Mouse (Mus musculus): ENCODE data around the gene Asrgl1.
"Not testable (repeated sequence)": the region's sequence is repeated elsewhere in the genome, so short reads cannot be mapped to it uniquely, and the experiment has no call there.

The Asrgl1 gene

DNA sequence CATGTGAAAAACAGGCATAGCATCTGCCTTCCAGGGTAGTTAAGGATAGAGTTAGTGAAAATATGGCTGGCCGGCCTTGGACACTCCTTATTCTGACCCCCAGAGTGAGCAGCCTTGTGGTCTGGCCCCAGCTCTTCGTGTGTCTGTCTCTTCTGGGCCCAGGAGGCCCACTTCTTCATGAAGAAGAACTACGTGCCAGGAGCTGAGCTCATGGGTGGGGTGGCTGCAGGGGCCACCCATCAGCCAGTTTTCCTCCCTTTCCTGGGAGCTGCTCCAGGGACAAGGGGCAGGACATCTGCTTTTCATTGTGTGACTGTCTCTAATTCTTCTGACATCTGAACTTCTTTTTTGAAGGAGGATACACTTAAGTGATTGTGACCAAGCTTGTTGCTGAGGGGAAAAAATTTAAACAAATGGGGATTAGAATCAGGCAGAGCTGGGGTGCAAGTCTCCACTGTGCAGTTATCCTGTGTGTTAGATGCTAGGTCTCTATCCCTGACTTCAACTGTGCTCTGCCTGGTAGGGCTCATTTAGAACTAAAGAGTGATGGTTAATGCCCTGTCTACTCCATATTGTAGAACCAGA, 30.2 kb downstream of the Asrgl1 start:
- DNase-seq (ENCODE audit: low spot score in 2 of 2) = no peak

DNA sequence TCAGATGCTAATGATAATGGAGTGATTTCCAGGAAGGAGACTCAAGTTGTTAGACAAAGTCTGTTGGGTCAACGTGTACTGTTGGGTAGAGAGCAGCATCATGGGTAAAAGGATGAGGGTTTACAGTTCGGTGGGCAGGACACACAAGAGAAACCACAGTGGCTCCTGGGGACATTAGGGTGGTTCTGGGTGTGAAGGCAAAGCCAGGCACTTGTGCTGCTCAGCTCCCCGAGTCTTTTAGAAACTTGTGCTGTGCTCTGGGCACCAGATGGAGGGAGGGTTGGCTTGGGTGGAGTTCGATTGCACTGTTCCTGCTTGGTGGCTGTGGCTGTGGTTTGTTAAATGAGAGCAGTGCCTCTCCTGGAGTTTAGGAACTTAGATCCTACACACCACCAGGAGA, 31.4 kb downstream of the Asrgl1 start:
- DNase-seq (ENCODE audit: low spot score in 2 of 2) = no peak

DNA sequence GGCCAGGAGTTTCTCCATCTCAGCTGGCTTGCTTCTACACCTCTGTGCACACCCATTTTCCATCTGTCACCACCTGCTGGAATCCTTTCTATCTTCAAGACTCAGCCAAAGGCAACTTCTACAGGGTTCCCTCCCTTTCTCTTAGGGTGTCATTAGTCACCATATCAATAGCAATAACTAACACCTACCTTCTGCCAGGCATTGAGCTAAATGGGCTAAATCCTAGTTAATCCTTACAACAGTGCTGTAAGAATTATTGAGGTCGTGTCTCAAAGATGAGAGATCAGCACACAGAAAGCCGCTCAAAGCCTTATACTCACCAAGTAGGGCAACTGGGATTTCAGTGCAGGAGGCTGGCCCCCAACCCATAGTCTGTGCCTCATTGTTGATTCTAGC, 34.4 kb downstream of the Asrgl1 start:
- DNase-seq (ENCODE audit: low spot score in 2 of 2) = no peak

DNA sequence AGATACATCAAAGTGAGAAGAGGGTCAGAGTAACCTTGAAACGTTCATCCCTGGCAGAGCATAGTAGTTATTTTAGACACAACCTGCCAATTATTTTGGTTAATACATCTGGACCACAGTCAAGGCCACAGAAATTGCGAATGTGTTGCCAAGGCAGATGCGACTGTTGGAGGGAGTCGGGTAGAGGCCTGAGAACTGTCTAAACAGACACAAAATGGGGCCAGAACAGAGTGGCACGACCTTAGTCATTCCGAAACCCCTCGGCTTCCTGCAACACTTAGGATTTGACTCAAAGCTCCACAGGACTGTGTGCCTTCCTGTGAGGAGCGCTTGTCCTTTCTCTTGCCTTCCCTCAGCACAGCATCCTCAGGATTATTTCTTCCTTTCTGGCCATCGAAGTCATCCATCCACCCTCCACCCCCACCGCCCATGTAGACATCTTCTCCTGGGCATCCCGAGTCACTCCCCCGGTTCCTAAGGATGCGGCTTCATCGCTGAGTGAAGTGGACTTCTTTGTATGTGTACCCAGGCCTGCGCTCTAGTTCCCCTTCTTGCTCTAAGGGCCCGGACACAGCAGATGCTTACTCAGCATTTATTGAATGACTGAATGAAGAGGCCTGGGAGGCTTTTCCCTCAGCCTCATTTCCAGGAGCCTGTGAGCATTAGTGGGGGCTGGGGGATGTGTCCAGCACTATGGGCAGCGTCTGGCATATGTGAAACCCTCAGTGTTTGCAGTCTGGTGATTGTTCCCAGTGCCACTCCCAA, 35.0 kb downstream of the Asrgl1 start:
- no peak for DNase-seq (ENCODE audit: low spot score in 2 of 2)

DNA sequence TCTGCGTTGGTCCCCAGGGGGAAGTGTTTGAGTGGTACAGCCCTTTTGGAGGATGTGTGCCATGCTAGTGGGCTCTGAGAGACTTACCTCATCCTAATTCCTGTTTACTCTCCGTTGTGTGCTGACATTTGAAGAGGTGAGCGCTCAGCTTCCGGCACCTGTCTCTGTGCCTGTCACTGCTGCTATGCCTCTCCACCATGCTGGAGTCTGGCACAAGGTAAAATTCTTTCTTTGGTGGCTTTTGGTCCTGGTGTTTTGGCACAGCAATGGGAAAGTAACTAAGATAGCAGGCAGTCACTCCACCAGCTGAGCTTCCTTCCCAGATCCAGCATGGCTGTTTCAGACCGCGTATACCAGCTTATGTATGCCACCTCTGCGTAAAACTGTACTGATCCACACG, 35.7 kb downstream of the Asrgl1 start:
- no peak for DNase-seq (ENCODE audit: low spot score in 2 of 2)

DNA sequence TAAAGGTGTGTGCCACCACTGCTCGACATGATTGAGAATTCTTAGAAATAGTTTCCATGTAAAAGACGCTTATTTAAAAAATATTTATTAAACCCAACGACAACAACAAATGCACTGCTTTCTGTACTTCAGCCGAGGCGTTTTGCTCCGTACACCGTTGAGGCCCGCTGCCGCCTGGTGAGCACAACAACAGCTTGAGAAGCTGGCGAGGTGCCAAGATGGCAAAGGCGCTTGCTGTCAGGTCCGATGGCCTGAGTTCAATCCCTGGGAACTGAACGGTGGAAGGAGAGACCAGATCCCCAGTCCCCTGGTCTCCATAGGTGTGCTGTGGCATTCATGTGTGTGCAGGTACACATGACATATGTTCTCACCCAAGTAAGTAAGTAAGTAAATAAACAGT, 38.0 kb downstream of the Asrgl1 start:
- DNase-seq (ENCODE audit: low spot score in 2 of 2) = no peak

DNA sequence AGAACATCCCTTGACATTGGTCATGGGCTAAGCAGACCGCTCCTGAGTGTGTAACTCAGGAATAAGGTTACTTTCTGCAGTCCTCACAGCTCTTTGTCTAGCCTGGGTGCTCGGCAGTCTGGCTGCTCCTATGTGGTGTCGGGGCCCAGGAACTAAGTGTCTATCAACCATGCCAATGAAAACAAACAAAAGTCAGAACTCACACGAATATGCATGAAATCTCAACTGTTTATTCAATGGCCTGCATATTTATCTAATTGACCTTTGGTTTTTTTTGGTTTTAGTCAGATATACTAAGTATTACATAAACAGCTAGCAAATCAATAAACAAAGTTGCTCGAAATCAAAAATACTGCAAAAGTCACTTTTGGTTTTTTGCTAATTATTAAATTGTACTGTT, 40.3 kb downstream of the Asrgl1 start:
- DNase-seq (ENCODE audit: low spot score in 2 of 2) = no peak

DNA sequence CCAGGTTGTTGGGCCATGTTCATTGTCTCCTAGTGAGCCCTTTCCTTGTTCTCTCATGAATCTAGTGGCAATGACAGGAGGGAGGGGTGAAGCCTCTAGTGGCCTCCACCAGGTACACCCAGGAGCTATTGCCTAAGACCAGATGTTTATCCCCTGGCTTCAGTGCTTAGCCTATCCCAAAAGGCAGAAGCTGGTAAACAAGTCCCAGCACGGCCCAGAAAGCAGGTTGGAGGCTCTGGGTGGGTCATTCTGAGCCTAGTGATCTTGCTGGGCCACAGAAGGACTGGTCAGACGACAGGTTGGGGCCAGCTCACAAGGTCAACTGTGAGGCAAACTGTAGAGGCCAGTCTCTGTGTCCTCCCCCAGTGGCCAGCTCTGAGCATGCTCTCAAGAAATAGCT, 44.7 kb downstream of the Asrgl1 start:
- no peak for DNase-seq (ENCODE audit: low spot score in 2 of 2)

DNA sequence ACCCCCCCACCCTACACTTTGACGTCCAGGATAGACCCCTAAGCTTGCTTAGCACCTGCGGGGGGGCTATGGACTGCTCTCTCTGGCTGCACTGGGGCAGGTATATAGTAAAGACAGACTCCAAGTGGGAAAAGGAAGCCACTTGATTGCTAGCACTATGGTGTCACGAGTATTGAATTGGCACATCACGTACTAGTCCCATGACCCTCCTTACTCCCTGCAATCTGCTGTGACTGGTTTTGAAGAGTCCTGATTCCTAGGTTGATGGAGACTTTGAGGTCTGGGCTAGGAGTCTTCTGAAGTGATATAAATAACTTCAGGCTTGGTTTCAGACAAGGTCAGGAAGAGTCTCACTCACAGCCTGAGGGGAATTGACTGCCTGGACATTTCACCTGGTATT, 45.2 kb downstream of the Asrgl1 start:
- no peak for DNase-seq (ENCODE audit: low spot score in 2 of 2)

DNA sequence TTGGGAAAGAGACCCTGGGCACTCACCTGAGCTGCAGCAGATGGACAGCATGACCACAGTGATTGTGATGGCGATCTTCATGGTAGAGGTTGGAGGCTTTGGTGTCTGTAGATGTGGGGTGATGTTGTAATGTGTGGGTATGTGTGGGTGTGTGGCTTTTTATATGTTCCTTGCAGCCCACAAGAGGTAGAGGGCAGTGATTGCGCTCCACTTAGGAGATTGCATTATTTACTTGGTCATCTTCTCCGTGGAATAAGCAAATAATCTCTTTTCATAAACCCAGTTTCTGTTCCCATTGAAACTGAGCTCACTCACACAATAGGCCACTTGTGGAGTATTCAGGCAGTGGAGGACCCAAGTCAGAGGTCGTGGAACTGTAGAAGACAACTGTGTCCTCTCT, 47.6 kb downstream of the Asrgl1 start, which contains the start of gene Scgb1a1:
Gene Scgb1a1 (minus strand): TSS at position 138 of the 400 bp plus-strand sequence.
- no peak for DNase-seq (ENCODE audit: low spot score in 2 of 2)

DNA sequence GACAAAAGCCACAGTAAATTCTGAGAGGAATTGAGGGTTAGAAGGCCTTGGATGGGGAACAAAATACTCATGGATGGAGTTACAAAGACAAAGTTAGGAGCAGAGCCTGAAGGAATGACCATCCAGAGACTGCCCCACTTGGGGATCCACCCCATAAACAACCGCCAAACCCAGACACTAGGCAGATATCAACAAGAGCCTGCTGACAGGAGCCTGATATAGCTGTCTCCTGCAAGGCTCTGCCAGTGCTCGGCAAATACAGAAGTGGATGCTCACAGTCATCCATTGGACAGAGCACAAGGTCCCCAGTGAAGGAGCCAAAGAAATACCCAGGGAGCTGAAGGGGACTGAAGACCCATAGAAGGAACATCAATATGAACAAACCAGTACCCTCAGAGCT, 51.5 kb downstream of the Asrgl1 start:
- not testable (repeated sequence) for DNase-seq (ENCODE audit: low spot score in 2 of 2)

DNA sequence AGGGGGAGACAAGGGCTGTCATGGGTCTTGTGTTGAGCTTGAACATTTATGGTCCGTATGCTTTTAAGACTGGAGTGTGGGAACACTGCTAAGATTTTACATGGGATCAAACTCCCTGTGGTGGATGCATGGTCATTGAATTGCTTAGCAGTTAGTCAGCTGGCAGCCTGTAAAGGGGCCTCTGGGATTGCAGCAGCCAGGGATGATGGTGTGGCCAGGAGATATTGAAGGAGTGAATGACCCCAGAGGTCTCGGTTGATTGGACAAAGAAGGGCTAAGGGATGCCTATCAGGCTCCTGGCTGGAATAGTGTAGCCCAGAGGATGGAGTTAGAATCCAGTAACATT, 52.5 kb downstream of the Asrgl1 start:
- no peak for DNase-seq (ENCODE audit: low spot score in 2 of 2)

DNA sequence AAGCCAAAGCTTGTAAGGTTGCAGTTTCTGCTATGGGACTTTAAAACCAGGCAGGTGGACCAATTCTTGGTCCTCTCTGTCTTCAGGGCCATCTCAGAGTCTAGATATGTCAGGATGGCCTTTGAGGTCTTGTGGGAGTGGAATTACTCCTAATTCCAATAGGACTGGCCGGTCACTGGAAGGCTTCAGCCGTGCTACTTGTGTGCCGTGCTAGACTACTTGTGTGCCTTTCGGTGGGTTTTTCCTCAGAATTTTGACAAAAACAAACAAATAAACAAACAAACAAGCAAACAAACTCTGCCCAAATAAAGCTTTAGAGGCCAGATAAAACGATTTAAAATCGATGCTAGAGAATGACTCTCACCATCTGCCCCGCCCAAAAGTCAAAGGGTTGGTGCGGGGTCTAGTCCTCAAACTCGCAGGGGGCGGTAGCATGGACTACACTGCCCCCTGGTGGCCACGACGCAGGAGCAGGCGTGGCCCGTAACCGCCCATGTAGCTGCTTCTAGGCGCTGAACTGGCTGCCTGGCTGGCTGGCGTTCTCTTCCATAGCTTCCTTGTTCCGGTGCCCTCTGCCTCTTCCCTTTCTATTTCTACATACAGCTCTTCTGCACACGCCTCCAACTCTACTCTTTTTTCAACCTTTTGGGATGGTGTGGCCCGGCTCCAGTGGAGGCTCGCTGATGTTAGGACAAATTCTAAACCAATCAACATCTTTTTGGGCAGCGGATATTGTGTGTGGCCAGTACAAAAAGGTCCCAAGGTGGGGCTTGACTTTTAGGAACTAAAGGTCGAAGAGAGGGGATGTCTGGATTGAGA, 53.0 kb downstream of the Asrgl1 start:
- peak; percentile 60 to 87 for DNase-seq (ENCODE audit: low spot score in 2 of 2)

DNA sequence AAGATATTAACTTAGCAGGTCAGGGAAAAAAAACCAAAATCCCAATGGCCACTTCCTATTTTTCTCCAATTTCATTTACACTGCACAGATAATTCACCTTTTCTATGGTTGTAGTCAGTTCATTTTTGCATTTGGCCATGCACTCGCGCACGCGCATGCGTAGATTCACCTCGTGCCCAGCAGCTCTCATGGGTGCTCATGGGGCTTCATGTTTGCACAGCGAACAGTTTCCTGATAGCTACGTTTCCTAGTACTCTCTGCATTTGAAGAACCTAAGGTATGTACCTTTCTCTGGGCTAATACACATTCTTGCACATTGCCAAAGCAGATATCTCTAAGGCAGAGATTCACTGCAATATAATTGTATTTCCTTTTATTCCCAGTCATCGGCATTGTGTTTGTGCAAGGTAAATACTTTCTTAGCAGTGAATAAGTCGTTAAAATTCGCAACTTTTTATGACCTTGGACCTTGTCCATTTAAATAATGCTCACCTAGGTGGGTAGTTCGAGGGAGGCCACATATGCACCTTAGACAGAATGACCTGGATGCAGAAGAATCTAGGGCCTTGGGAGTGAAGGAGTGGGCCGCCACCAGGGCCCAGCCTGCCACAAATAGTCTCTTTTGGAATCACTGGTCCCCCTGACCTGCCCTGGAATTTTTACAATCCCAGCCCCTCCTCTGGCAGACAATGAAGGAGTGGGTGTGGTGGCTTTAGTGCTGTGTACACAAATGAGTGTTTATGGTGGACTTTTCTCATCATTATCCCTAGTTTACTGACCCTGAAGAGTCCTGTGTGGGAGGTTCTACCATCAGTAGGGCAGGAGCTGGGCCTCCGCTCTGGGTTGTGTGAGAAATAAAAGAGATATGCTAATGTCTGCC, 53.9 kb downstream of the Asrgl1 start:
- DNase-seq (ENCODE audit: low spot score in 2 of 2) = no peak

DNA sequence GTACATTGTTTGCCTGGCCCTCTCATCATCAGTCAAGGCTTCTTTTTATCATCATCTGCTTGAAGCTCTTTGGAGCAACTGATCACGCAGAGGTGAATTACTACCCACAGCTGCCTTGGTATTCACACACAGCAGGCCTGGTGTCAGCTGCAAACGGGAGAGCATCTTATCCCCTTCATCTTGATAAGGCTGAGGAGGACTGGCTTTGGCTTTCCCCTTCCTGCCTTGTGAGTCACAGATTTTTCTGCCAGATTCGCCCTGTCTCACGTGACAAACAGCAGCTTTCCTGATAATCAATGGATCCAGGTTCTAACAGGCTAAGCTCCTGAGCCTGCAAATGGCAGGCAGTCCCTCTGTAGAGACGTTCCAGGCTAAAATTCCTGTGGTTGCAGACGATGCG, 55.5 kb downstream of the Asrgl1 start:
- no peak for DNase-seq (ENCODE audit: low spot score in 2 of 2)

DNA sequence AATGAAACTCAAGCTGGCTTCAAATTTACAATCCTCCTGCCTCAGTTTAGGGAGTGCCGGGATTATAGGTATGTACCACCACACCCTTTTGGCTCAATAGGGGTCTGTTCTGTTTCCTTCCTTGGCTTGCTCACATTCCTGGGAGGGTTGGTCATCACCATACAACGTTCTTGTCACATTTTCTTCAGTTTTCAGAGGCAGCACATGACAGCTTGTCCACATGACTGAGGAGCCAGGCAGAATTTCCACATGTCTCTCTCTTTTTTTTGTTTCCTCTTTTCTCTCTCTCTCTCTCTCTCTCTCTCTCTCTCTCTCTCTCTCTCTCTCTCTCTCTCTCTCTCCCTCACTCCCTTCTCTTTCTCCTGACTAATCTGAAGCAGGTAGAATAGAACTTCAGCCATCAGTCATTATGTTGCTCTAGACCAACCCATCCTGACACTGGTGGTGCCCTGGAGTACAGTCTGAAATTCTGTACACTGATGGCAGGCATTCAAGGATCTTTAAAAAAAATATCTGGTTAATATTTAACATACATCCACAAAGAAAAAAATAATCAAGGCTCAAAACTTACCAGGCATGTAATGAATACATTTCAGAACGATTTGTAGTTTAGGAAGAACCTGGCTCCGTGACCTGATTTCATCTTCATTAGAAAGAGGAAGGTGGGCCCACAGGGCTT, 58.3 kb downstream of the Asrgl1 start:
- no peak for DNase-seq (ENCODE audit: low spot score in 2 of 2)

DNA sequence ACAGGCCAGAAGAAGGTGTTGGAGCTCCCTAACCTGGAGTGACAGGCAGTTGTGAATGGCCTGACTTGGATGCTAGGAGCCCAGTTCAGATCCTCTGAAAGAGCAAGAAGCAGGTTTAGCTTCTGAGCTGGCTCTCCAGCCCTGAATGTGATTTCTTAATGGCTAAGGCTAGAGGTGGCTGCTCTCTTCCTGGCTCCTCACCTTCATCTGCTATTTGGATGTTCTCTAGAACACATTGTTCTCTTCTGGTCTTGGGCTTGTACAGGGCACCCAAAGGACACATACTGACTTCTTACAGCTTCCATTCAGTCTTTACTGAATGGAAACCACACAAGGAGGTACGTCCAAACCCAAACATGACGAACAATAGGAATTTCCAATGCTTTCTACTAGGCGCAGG, 59.4 kb downstream of the Asrgl1 start:
- no peak for DNase-seq (ENCODE audit: low spot score in 2 of 2)

DNA sequence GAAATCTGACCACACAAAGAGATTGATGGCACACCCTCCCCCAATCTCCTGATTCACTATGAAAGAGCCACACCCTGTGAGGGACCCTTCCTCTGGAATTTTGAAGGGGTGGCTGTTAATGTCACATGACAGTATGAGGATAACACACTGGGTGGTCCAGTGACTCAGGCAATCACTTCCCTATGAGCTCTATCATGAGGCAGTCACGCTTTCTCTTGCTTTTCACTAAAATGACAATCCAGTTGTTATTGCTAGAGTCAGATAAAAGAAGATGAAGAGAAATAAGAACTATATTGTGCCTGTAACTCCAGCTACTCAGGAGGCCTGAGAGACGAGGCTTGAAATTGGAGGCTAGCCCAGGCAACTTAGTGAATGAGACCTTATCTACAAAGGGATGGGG, 59.9 kb downstream of the Asrgl1 start:
- no peak for DNase-seq (ENCODE audit: low spot score in 2 of 2)

DNA sequence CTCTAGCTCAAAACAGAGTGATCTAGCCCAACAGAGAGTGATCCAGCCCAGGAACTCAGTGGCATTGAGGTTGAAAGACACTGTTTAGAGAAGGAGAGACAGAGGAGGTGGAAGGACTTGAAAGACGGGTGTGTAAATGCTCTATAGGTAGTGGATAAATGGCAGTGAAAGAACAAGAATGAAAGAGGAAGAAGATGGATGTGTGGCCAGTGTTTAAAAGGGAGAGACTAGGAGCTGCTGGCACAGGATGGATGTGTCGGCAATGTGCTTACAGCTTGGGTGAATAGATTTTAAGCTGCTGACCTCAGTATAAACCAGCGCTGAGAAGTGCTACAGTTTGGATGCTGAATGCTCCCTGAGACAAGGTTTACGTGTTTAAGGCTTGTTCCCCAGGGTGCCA, 61.0 kb downstream of the Asrgl1 start:
- no peak for DNase-seq (ENCODE audit: low spot score in 2 of 2)

DNA sequence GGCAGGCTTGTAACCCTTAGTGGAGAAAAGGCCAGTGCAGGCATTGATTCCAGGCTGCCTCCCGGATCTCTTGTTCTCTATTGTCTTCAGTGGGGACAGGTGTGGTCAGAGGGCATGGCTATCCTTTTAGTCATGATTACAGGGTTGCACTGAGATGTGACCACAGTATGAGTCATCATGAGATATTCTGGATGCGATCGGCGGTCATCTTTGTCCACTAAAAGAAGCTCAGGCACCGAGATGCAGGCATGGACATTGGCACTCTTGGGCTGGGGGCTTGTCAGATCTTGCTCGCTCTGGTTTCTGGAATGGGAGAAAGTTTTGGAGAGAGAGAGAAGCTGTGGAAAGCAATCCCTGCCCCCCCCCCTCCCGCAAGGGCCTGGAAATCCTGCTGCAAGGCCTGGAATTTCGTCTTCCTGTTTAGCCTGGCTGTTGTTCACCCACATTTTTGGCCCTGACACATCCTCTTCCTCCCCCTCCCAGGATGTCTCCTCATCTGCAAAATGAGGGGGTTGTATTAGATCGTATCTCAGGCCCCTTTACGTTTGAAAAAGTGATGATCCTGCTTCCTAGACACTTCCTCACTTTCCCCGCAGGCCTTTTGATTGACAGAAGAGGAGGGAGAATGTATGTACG, 61.5 kb downstream of the Asrgl1 start:
- no peak for DNase-seq (ENCODE audit: low spot score in 2 of 2)

DNA sequence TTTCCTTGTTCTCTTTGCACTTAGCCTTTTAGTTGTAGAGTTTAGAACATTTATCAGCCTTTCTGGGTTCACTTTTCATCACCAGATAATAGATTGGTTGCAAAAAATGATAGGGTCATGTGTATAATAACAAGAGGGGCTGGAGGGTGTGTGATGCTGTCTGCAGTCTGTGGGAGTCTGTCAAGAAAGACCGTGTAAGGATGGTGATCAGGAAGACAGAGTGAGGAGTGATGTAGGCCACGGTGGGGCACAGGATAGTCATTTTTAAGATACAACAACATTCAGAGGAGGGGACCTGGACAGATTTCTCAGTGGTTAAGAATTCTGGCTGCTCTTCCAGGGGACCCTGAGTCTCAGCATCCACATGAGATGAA, 63.3 kb downstream of the Asrgl1 start:
- DNase-seq (ENCODE audit: low spot score in 2 of 2) = no peak
